Mouse (Mus musculus) MEL-GATA-1-ER (cell line): ENCODE results near the gene Tspan1.

Source experiments
- DNase-seq: peaks from one replicate; pipeline ENCODE4 v3.0.0-alpha.2; 2012; ENCODE audit warnings: low read depth; ENCODE audit errors: extremely low read depth

Tspan1 gene

DNA sequence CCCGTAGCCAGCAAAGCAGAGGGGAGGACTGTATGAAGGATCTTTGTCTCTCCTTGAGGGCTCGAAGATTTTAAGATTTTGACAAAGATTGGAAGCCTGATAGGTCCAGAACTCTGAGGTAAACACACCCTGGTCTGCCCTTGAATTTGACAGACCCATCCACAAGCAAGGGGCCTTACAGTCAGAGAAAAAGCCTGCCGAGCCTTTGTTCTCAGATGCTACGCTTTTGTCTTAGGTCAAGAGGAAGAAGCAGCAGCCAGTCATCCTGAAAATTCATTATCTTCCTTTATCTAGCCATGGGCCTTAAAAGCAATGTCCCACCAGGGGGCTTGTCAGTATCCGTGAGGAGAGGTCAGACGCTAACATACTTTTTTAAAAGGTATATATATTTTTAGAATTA is 39.4 kb downstream of the Tspan1 start:
- no peak for DNase-seq

GRCm38 (mm10) chr4:116125803-116126386 is 41.5 kb downstream of the Tspan1 start:
- no peak for DNase-seq

DNA sequence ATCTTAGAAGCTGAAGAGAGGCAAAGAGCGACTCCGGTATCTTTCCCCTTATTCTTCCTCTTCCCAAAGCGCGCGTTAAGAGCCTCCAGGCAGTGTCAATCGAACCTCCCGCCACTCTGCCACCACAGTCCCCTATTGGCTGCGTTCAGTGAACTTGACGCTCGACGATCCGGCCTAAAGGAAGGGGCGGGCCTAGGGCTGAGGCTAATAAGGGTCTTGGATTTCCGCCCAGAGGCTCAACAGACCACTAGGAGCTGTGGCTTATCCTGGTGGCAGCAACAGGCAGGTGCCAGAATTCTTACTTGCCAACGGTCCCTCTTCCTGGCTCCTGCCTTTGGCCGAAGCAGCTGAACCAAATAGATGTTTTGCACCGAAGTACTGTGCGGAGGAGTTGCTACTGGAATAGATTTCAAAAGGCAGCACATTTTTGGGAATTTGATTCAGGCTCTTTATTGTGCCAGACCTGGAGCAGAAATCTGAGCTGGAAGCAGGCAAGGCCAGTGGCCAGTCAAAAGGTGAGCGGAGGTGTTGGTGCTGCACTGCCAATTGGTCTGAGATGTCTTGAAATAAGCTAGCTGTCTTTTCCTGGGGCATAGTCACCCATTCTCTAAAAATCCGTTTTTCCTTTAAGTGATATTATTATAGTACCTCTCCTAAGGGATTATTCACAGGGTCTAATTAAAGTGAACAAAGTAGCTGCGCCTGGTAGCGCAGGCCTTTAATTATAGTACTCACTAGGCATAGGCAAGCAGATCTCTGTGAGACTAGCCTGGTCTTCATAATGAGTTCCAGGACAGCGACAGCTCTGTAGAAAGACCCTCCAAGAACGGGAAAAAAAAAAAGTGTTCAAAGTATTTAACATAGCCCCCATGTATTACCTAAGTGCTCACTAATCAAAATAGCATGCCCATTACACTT is 43.5 kb downstream of the Tspan1 start, which contains the start of the genes Rad54l and Pomgnt1:
Gene Rad54l (minus strand): TSS at position 89 of the 918 bp plus-strand sequence.
Gene Pomgnt1 (plus strand): TSS at position 239 of the 918 bp plus-strand sequence.
- peak; percentile 96 for DNase-seq

GRCm38 (mm10) chr4:116122762-116123161 is 44.6 kb downstream of the Tspan1 start:
- DNase-seq = peak; percentile 67
